Mouse (Mus musculus) stomach, embryonic 14.5 days (tissue): Measurements from ENCODE around the gene Usp2. TPM values are rescaled to one million over a fixed set of nuclear protein-coding genes. Genes with fewer than 3 reads are reported as not detected.

Experiments
- ATAC-seq: fragments of 200-750 bp; cut with Nextera tagmentation; 2 replicates; pipeline ENCODE4 v1.8.0; 2017; ENCODE audit warnings: low read depth, moderate TSS enrichment; ENCODE audit not compliant: insufficient number of reproducible peaks, insufficient read depth, low FRiP score
- H3K27ac ChIP-seq: fragments of 300-500 bp; sonication (generic); 2 replicates; pipeline ENCODE4 v1.5.1; 2014; ENCODE audit warnings: mild to moderate bottlenecking, low read length, moderate library complexity, mixed read lengths
- H3K27me3 ChIP-seq: fragments of 300-500 bp; sonication (generic); 2 replicates; pipeline ENCODE4 v1.6.1; 2014; ENCODE audit warnings: low read length, control low read depth, mixed read lengths; ENCODE audit not compliant: control insufficient read depth, insufficient read depth
- H3K36me3 ChIP-seq: fragments of 300-500 bp; sonication (generic); 2 replicates; pipeline ENCODE4 v1.6.1; 2014; ENCODE audit warnings: mild to moderate bottlenecking, control low read depth, low read length, moderate library complexity, mixed read lengths; ENCODE audit not compliant: control insufficient read depth, insufficient read depth
- H3K4me1 ChIP-seq: fragments of 300-500 bp; sonication (generic); 2 replicates; pipeline ENCODE4 v1.6.1; 2014; ENCODE audit warnings: low read length, control low read depth, mixed read lengths; ENCODE audit not compliant: control insufficient read depth, insufficient read depth
- H3K4me2 ChIP-seq: fragments of 300-500 bp; sonication (generic); replicated peaks from 2 replicates; pipeline ENCODE4 v1.6.1; 2014; ENCODE audit warnings: low read depth, low read length, control low read depth
- H3K4me3 ChIP-seq: fragments of 300-500 bp; sonication (generic); 2 replicates; pipeline ENCODE4 v1.5.1; 2014; ENCODE audit warnings: low read depth, low read length, control low read depth
- H3K9ac ChIP-seq: fragments of 300-500 bp; sonication (generic); replicated peaks from 2 replicates; pipeline ENCODE4 v1.6.1; 2014; ENCODE audit warnings: low read depth, mild to moderate bottlenecking, control low read depth, low read length, moderate library complexity, mixed read lengths
- H3K9me3 ChIP-seq: fragments of 300-500 bp; sonication (generic); 2 replicates; pipeline ENCODE4 v1.6.1; 2016; ENCODE audit warnings: low read depth, low read length, control low read depth; ENCODE audit not compliant: control insufficient read depth
- WGBS: fragments of 180-500 bp; shearing (Covaris S2); extraction: QIAGEN DNeasy Blood & Tissue Kit; methylation state at CpG from one replicate; pipeline ENCODE4 v1.1.7; 2014; 5-methylcytosine and 5-hydroxymethylcytosine counted together
- polyA plus RNA-seq: library from polyadenylated mRNA; unstranded; fragments of >200 nt; fragmentation: Nextera tagmentation; extraction: Ambion mirVana; gene quantifications from 2 replicates; pipeline ENCODE4 v1.2.1, GENCODE M21; 2014

Usp2 gene
- polyA plus RNA-seq, 1 experiment from 2014 or later = 15.0 TPM

DNA sequence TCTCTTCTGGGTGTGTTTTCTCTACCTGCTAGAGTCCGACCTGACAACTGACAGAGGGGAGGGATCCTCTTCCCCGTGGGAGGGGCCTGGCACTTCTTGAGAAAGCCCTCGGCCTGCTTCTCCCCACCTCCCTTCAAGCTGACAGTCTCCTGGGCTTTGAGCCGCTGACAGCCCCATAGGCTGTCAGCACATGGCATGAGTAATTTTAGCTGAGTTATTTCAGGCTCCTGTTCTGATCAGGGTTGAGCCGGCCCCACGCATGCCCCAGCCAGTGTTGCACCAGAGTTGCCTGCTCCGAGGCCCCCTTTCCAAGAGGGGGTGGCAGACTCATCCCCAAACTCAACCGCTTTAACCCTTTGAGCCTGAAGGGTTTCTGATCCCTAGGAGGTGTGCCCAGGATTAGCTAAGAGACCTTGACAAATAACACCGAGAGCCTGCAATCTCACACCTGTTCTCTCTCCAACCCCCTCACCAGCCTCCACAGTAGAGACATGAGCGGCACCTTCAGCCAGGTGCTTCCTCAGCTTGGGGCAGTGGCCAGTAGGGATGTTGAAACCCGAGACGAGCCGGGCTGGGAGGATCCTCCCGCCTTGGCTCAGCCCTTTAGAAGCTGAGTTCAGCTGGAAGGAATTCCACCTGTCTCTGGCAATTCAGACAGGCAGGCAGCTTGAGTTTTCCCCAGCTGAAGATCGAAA lies 21.1 kb downstream of the Usp2 start:
- Histone ChIP-seq H3K4me1 (peaks cover 24% of the 10 kb centered on the region), H3K27me3 (0 out of 2 replicates have a peak, but pooled peaks cover 6% of the 10 kb centered on the region), H3K36me3 (peaks cover 9% of the 10 kb centered on the region; the same call in 1 of the 2 replicates), H3K4me2 (0 out of 2 replicates have a peak overlapping the region, but pooled peaks have one; percentile 4), H3K27ac (peak overlapping the region; percentile 3; the same call in 1 of the 2 replicates), H3K4me3 (no peak overlapping the region), H3K9ac (no peak overlapping the region), H3K9me3 (no peaks in the 10 kb centered on the region)
- WGBS = 5% methylated on average over 15 of the region's 15 CpGs
- no peak; the same call in 1 of the 2 replicates for ATAC-seq

DNA sequence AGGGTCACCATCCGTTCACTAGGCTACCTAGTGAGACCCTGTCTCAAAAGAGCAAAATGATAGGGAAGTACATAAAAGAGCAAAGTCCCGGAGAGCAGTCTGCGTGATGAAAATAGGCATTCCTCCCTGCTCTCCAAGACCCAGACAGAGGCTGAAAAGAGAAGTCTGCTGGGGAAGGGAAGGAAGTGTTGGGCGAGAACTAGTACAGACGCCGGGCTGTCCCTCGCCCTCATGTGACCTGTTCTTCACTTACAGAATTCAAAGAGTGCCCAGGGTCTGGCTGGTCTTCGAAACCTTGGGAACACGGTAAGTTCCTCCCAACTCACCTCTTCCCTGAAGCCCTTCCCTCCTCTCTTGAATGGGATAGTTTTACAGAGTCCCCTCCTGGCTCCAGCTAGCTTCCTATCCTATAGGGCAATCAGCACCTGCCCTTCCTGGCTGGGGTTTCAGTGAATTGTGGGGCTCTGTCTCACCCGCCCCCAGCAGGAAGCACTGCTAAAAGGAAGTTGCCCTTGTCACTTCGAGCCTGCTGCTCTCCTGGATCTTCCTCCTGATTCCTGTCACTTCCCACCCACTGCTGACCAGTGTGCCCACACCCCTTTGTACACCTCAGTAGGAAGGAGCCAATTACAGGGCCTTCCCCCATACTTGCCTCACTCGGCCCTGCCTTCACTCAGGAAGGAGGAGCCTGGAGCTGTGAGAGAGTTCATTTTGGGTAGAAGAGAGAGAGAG lies 22.2 kb downstream of the Usp2 start:
- Histone ChIP-seq H3K36me3 (peaks cover 9% of the 10 kb centered on the region; the same call in 1 of the 2 replicates), H3K4me2 (no peak overlapping the region), H3K9ac (no peak overlapping the region), H3K4me3 (no peak overlapping the region), H3K9me3 (no peaks in the 10 kb centered on the region), H3K27ac (no peak overlapping the region), H3K4me1 (peaks cover 19% of the 10 kb centered on the region; the same call in 1 of the 2 replicates), H3K27me3 (0 out of 2 replicates have a peak, but pooled peaks cover 6% of the 10 kb centered on the region)
- WGBS = 64% methylated on average over 12 of the region's 12 CpGs
- no peak for ATAC-seq

DNA sequence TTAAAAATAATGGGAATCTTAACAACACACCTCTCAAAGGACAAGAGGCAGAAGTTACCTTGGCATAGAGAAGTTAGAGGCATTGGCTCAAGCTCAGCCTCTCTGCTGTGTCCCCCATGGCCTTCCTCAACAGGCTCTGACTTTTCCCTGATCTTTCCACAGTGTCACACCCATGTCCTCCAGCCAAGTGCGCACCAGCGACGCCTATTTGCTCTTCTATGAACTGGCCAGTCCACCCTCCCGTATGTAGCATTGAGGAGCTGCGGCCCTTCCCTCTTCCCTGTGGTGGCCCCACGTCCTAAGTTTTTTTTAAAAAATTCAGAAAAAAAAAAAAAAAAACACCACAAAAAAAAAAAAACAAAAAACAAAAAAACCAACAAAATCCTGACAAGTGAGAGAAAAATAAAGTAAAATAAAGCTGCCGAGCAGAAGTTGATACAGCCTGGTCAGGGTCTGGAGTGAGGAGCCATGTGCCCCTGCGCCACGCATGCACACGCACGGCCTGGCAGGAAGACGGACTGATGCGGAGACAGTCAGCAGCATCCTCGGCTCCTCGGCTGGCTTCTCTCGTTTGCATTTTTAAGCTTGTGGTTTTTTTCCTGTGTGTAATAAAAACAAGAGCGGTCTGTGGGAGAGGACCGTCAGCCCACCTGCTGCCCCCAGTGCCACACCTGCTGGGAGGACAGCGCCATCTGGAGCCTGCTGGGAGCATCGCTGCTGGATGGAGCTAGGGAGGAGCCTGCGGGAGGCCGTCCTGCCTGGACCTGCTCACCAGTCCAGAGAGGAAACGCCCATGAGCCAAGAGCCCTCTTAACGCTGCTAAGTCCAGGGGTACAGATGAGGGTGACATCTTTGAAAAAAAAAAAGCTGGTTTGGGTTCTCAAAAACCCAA lies 27.0 kb downstream of the Usp2 start:
- Histone ChIP-seq H3K27ac (no peak overlapping the region), H3K9me3 (no peaks in the 10 kb centered on the region), H3K27me3 (no peaks in the 10 kb centered on the region), H3K4me1 (0 out of 2 replicates have a peak, but pooled peaks cover 3% of the 10 kb centered on the region), H3K9ac (no peak overlapping the region), H3K36me3 (peaks cover 9% of the 10 kb centered on the region; the same call in 1 of the 2 replicates), H3K4me2 (no peak overlapping the region), H3K4me3 (no peak overlapping the region)
- peak; percentile 75; the same call in 1 of the 2 replicates for ATAC-seq
- WGBS = 38% methylated on average over 24 of the region's 24 CpGs

DNA sequence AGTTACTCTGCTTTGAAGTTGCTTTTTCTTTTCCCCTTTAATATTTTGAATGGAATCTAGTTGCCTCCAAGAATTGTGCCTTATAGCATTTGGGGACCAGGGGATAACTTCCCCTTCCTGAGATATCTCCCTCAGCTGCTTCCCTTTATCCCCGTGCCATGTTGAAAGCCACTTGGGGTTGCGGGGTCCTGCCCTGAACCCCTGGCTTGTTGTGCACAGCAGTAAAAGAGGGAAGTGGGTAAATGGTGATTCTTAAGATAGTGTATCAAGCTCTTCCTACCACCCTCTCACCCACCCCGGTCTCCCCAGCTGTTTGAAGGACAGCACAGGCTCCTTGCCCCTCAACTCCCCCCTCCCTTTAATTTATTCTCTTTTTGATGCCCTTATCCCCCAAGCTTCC lies 27.9 kb downstream of the Usp2 start:
- Histone ChIP-seq H3K36me3 (peaks cover 9% of the 10 kb centered on the region; the same call in 1 of the 2 replicates), H3K4me3 (no peak overlapping the region), H3K4me1 (0 out of 2 replicates have a peak, but pooled peaks cover 3% of the 10 kb centered on the region), H3K9ac (no peak overlapping the region), H3K9me3 (no peaks in the 10 kb centered on the region), H3K27ac (no peak overlapping the region), H3K27me3 (no peaks in the 10 kb centered on the region), H3K4me2 (no peak overlapping the region)
- ATAC-seq = no peak
- WGBS = 76% methylated on average over 3 of the region's 3 CpGs

DNA sequence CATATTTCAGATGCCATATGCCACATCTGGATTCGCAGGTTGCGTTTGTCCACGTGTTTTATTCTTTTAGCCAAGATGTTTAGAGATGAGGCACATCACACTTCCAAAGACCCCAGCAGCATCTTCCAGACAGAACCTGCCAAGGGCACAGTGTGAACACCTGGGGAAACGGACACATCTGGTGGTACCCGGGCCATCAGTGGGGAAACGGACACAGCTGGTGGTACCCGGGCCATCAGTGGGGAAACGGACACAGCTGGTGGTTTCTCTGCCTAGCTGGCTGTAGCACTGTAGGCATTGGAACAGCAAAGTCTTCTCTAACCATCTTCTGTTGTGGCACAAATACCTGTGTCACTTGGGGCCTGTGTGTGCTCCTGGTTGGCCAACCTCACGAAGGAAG lies 29.0 kb downstream of the Usp2 start:
- H3K9ac ChIP-seq = no peak overlapping the region
- WGBS = 91% methylated on average over 9 of the region's 9 CpGs
- no peak overlapping the region for H3K4me3 ChIP-seq
- no peak overlapping the region for H3K27ac ChIP-seq
- no peak overlapping the region for H3K4me2 ChIP-seq
- H3K9me3 ChIP-seq = no peaks in the 10 kb centered on the region
- H3K36me3 ChIP-seq = peaks cover 5% of the 10 kb centered on the region; the same call in 1 of the 2 replicates
- no peak for ATAC-seq
- H3K27me3 ChIP-seq = no peaks in the 10 kb centered on the region
- H3K4me1 ChIP-seq = 0 out of 2 replicates have a peak, but pooled peaks cover 3% of the 10 kb centered on the region

DNA sequence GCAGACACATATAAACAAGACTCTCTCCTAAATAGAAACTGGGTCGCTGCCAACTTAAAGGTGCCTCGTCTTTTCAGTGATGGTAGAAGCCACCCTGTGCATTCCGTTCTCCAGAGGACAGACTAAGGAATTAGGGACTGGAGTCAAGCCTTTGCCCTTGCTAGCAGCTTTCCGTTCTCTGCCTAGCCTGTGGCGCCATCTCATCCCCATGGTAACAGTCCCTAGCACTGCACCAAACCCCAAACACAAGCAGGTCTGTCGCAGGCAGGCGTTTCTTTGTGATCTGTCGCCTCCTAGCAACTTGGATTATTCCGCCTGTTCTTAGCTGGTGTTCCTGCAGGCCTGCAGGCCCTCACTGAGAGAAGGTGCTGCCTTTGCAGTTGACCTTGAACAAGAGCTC lies 29.7 kb downstream of the Usp2 start:
- peaks cover 5% of the 10 kb centered on the region; the same call in 1 of the 2 replicates for H3K36me3 ChIP-seq
- H3K9ac ChIP-seq = no peak overlapping the region
- no peak overlapping the region for H3K4me2 ChIP-seq
- 37% methylated on average over 9 of the region's 9 CpGs for WGBS
- H3K4me3 ChIP-seq = no peak overlapping the region
- 0 out of 2 replicates have a peak, but pooled peaks cover 3% of the 10 kb centered on the region for H3K4me1 ChIP-seq
- ATAC-seq = no peak
- H3K27ac ChIP-seq = no peak overlapping the region
- no peaks in the 10 kb centered on the region for H3K27me3 ChIP-seq
- H3K9me3 ChIP-seq = no peaks in the 10 kb centered on the region

DNA sequence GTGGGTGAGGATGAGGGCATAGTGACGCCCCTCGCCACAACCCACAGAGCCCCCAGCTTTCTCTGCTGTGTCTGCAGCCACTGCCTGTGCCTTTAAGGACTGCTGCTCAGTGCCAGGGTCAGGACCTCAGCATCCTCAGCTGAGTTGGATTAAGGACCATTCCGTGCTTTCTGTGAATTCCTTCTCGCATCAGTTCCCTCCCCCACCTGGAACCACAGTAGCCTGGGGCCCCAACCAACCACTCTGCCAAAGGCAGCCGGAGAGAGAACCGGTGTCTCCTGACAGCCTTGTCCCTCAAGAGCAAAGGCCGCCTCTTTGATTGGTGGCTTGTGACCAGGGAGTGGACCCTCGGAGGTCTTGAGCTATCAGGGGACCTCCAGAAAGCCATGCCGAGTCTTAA lies 34.7 kb downstream of the Usp2 start, which contains the start of gene Mfrp:
Gene Mfrp (plus strand): TSS at position 240 of the 400 bp plus-strand sequence.
- Histone ChIP-seq H3K27ac (no peak within 1 kb of the TSS), H3K9me3 (no peaks in the 10 kb centered on the region), H3K4me2 (no peak within 1 kb of the TSS), H3K4me3 (no peak within 1 kb of the TSS), H3K9ac (no peak within 1 kb of the TSS), H3K4me1 (peaks cover 4% of the 10 kb centered on the region; the same call in 1 of the 2 replicates), H3K27me3 (no peaks in the 10 kb centered on the region), H3K36me3 (peaks cover 10% of the 10 kb centered on the region)
- no peak for ATAC-seq
- 68% methylated on average over 9 of the region's 9 CpGs for WGBS

DNA sequence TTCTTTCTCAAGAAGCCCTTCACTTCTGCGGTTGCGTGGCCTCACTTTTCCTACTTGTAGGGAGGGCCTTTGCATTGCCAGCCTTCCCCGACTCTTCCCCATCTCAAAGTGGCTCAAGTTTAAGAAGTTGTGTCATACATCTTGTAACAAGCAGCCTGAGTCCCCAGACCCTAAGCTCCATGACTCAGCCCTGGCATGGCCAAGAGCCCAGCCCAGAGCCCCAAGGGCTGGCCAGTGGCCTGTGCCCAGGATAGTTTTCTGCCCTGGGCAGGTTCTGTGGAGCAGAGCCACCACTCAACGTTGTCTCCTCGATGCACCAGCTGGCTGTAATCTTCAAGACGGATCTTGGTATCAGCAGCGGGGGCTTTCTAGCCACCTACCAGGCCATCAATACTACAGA lies 38.1 kb downstream of the Usp2 start:
- Histone ChIP-seq H3K4me1 (peaks cover 37% of the 10 kb centered on the region), H3K4me2 (no peak overlapping the region), H3K27ac (no peak overlapping the region), H3K36me3 (peaks cover 10% of the 10 kb centered on the region), H3K9me3 (no peaks in the 10 kb centered on the region), H3K27me3 (no peaks in the 10 kb centered on the region), H3K4me3 (no peak overlapping the region), H3K9ac (no peak overlapping the region)
- ATAC-seq = no peak
- WGBS = 90% methylated on average over 7 of the region's 7 CpGs
